Mouse (Mus musculus): ENCODE measurements around the gene Clic4. TPM values are rescaled to one million over a fixed set of nuclear protein-coding genes. Genes with fewer than 3 reads are reported as not detected.
A peak's percentile ranks its signal among the peaks of the same experiment; 100 is the strongest.

The Clic4 gene
- total and polyA plus RNA-seq, 2 experiments from 2014 or later, result 41.5 to 65.2 TPM

GRCm38 (mm10) chr4:135242913-135243541 lies 29.6 kb downstream of the Clic4 start:
- Histone ChIP-seq H3K4me2 (ENCODE audit: low read depth) (no peak overlapping the region), H3K4me3 (ENCODE audit: low read depth, low read length) (no peak overlapping the region), H3K27me3 (ENCODE audit: insufficient read depth, low read length) (no peaks in the 10 kb centered on the region), H3K9ac (no peak overlapping the region), H3K4me1 (ENCODE audit: insufficient read depth) (peaks cover 10% of the 10 kb centered on the region), H3K36me3 (ENCODE audit: insufficient read depth) (no peaks in the 10 kb centered on the region), H3K27ac (ENCODE audit: low read depth, low read length) (no peak overlapping the region), H3K9me3 (ENCODE audit: low read length) (no peaks in the 10 kb centered on the region)
- 60% methylated on average over 7 of the region's 7 CpGs for WGBS
- no peak for TF ChIP-seq CTCF (IDR thresholded peaks at IDR 0.05; ENCODE audit: low read depth)
- DNase-seq (no peak), ATAC-seq (no peak)

GRCm38 (mm10) chr4:135242383-135242782 lies 30.2 kb downstream of the Clic4 start:
- Histone ChIP-seq H3K4me2 (ENCODE audit: low read depth) (no peak overlapping the region), H3K36me3 (ENCODE audit: insufficient read depth) (no peaks in the 10 kb centered on the region), H3K4me1 (ENCODE audit: insufficient read depth) (peaks cover 7% of the 10 kb centered on the region), H3K4me3 (ENCODE audit: low read depth, low read length) (no peak overlapping the region), H3K27me3 (ENCODE audit: insufficient read depth, low read length) (no peaks in the 10 kb centered on the region), H3K9ac (no peak overlapping the region), H3K9me3 (ENCODE audit: low read length) (no peaks in the 10 kb centered on the region), H3K27ac (ENCODE audit: low read depth, low read length) (no peak overlapping the region)
- WGBS, result 94% methylated on average over 5 of the region's 5 CpGs
- ATAC-seq (no peak), DNase-seq (no peak)
- TF ChIP-seq CTCF (IDR thresholded peaks at IDR 0.05; ENCODE audit: low read depth), result no peak

GRCm38 (mm10) chr4:135241669-135242068 lies 30.9 kb downstream of the Clic4 start:
- DNase-seq, result no peak
- no peak overlapping the region for H3K4me3 ChIP-seq (ENCODE audit: low read depth, low read length)
- H3K27me3 ChIP-seq (ENCODE audit: insufficient read depth, low read length), result no peaks in the 10 kb centered on the region
- TF ChIP-seq CTCF (IDR thresholded peaks at IDR 0.05; ENCODE audit: low read depth), result no peak
- no peaks in the 10 kb centered on the region for H3K36me3 ChIP-seq (ENCODE audit: insufficient read depth)
- H3K4me2 ChIP-seq (ENCODE audit: low read depth), result no peak overlapping the region
- no peaks in the 10 kb centered on the region for H3K4me1 ChIP-seq (ENCODE audit: insufficient read depth)
- WGBS, result 58% methylated on average over 5 of the region's 5 CpGs
- no peak overlapping the region for H3K27ac ChIP-seq (ENCODE audit: low read depth, low read length)
- no peaks in the 10 kb centered on the region for H3K9me3 ChIP-seq (ENCODE audit: low read length)
- no peak overlapping the region for H3K9ac ChIP-seq
- ATAC-seq, result no peak

- no peak for ATAC-seq
- no peak overlapping the region for H3K4me3 ChIP-seq (ENCODE audit: low read depth, low read length)
- H3K27me3 ChIP-seq (ENCODE audit: insufficient read depth, low read length), result no peaks in the 10 kb centered on the region
- DNase-seq, result no peak
- 55% methylated on average over 5 of the region's 5 CpGs for WGBS
- TF ChIP-seq CTCF (IDR thresholded peaks at IDR 0.05; ENCODE audit: low read depth), result no peak
- no peak overlapping the region for H3K27ac ChIP-seq (ENCODE audit: low read depth, low read length)
- no peak overlapping the region for H3K9ac ChIP-seq
- H3K4me2 ChIP-seq (ENCODE audit: low read depth), result no peak overlapping the region
- H3K9me3 ChIP-seq (ENCODE audit: low read length), result no peaks in the 10 kb centered on the region
- H3K4me1 ChIP-seq (ENCODE audit: insufficient read depth), result no peaks in the 10 kb centered on the region
- no peaks in the 10 kb centered on the region for H3K36me3 ChIP-seq (ENCODE audit: insufficient read depth)
Observed at GRCm38 (mm10) chr4:135241106-135241505, 31.5 kb downstream of the Clic4 start.

GRCm38 (mm10) chr4:135240329-135240728 lies 32.3 kb downstream of the Clic4 start:
- WGBS, result 45% methylated on average over 3 of the region's 3 CpGs
- no peak overlapping the region for H3K27ac ChIP-seq (ENCODE audit: low read depth, low read length)
- TF ChIP-seq CTCF (IDR thresholded peaks at IDR 0.05; ENCODE audit: low read depth), result no peak
- no peaks in the 10 kb centered on the region for H3K9me3 ChIP-seq (ENCODE audit: low read length)
- no peaks in the 10 kb centered on the region for H3K4me1 ChIP-seq (ENCODE audit: insufficient read depth)
- peak; percentile 51; the same call in 1 of the 2 replicates for ATAC-seq
- H3K27me3 ChIP-seq (ENCODE audit: insufficient read depth, low read length), result no peaks in the 10 kb centered on the region
- H3K4me2 ChIP-seq (ENCODE audit: low read depth), result no peak overlapping the region
- H3K9ac ChIP-seq, result no peak overlapping the region
- peak; percentile 50 for DNase-seq
- H3K36me3 ChIP-seq (ENCODE audit: insufficient read depth), result no peaks in the 10 kb centered on the region
- H3K4me3 ChIP-seq (ENCODE audit: low read depth, low read length), result no peak overlapping the region

- Histone ChIP-seq H3K27ac (ENCODE audit: low read depth, low read length) (no peak overlapping the region), H3K9ac (no peak overlapping the region), H3K27me3 (ENCODE audit: insufficient read depth, low read length) (no peaks in the 10 kb centered on the region), H3K36me3 (ENCODE audit: insufficient read depth) (no peaks in the 10 kb centered on the region), H3K9me3 (ENCODE audit: low read length) (no peaks in the 10 kb centered on the region), H3K4me2 (ENCODE audit: low read depth) (no peak overlapping the region), H3K4me1 (ENCODE audit: insufficient read depth) (no peaks in the 10 kb centered on the region), H3K4me3 (ENCODE audit: low read depth, low read length) (no peak overlapping the region)
- ATAC-seq, result no peak
- 83% methylated on average over 13 of the region's 13 CpGs for WGBS
- no peak for DNase-seq
- no peak for TF ChIP-seq CTCF (IDR thresholded peaks at IDR 0.05; ENCODE audit: low read depth)
Observed at GRCm38 (mm10) chr4:135238706-135239510, 33.7 kb downstream of the Clic4 start.

GRCm38 (mm10) chr4:135236658-135237057 lies 36.0 kb downstream of the Clic4 start:
- DNase-seq, result no peak
- H3K4me1 ChIP-seq (ENCODE audit: insufficient read depth), result no peaks in the 10 kb centered on the region; the same call in 1 of the 2 replicates
- H3K9me3 ChIP-seq (ENCODE audit: low read length), result no peaks in the 10 kb centered on the region
- no peak overlapping the region for H3K27ac ChIP-seq (ENCODE audit: low read depth, low read length)
- no peak for TF ChIP-seq CTCF (IDR thresholded peaks at IDR 0.05; ENCODE audit: low read depth)
- H3K36me3 ChIP-seq (ENCODE audit: insufficient read depth), result no peaks in the 10 kb centered on the region
- H3K9ac ChIP-seq, result no peak overlapping the region
- WGBS, result 89% methylated on average over 4 of the region's 4 CpGs
- H3K27me3 ChIP-seq (ENCODE audit: insufficient read depth, low read length), result no peaks in the 10 kb centered on the region
- no peak overlapping the region for H3K4me2 ChIP-seq (ENCODE audit: low read depth)
- no peak for ATAC-seq
- H3K4me3 ChIP-seq (ENCODE audit: low read depth, low read length), result no peak overlapping the region

Data from forebrain, postnatal 0 days (tissue).